Mouse (Mus musculus) intestine, embryonic 15.5 days (tissue): Measurements from ENCODE around the gene Stxbp6. TPM values are rescaled to one million over a fixed set of nuclear protein-coding genes. Genes with fewer than 3 reads are reported as not detected.
A peak's percentile ranks its signal among the peaks of the same experiment; 100 is the strongest.
"Not testable (repeated sequence)": the region's sequence is repeated elsewhere in the genome, so short reads cannot be mapped to it uniquely, and the experiment has no call there.

Experiments
- ATAC-seq: fragments of 200-750 bp; cut with Nextera tagmentation; 2 replicates; pipeline ENCODE4 v1.8.0; 2017; ENCODE audit warnings: moderate TSS enrichment, moderate library complexity
- H3K27ac ChIP-seq: fragments of 300-500 bp; sonication (generic); 2 replicates; pipeline ENCODE4 v1.5.1; 2015; ENCODE audit warnings: mild to moderate bottlenecking, inconsistent platforms
- H3K27me3 ChIP-seq: fragments of 300-500 bp; sonication (generic); replicated peaks from 2 replicates; pipeline ENCODE4 v1.6.1; 2015; ENCODE audit warnings: inconsistent platforms
- H3K36me3 ChIP-seq: fragments of 300-500 bp; sonication (generic); 2 replicates; pipeline ENCODE4 v1.6.1; 2015; ENCODE audit warnings: inconsistent platforms
- H3K4me1 ChIP-seq: fragments of 300-500 bp; sonication (generic); replicated peaks from 2 replicates; pipeline ENCODE4 v1.6.1; 2015; ENCODE audit warnings: inconsistent platforms
- H3K4me2 ChIP-seq: fragments of 300-500 bp; sonication (generic); replicated peaks from 2 replicates; pipeline ENCODE4 v1.6.1; 2015; ENCODE audit warnings: mild to moderate bottlenecking, inconsistent platforms
- H3K4me3 ChIP-seq: fragments of 300-500 bp; sonication (generic); replicated peaks from 2 replicates; pipeline ENCODE4 v1.5.1; 2015; ENCODE audit warnings: inconsistent platforms
- H3K9ac ChIP-seq: fragments of 300-500 bp; sonication (generic); 2 replicates; pipeline ENCODE4 v1.6.1; 2015; ENCODE audit warnings: inconsistent platforms
- H3K9me3 ChIP-seq: fragments of 300-500 bp; sonication (generic); 2 replicates; pipeline ENCODE4 v1.6.1; 2016; ENCODE audit warnings: inconsistent platforms
- WGBS: fragments of 180-500 bp; shearing (Covaris S2); methylation state at CpG from one replicate; pipeline ENCODE4 v1.1.7; 2015; 5-methylcytosine and 5-hydroxymethylcytosine counted together
- polyA plus RNA-seq: library from polyadenylated mRNA; unstranded; fragments of >200 nt; fragmentation: Nextera tagmentation; extraction: Ambion mirVana; gene quantifications from 2 replicates; pipeline ENCODE4 v1.2.1, GENCODE M21; 2015

The Stxbp6 gene
- polyA plus RNA-seq, 1 experiment from 2014 or later, result 18.8 TPM

- Histone ChIP-seq H3K4me2 (no peak overlapping the region), H3K4me3 (no peak overlapping the region), H3K9ac (no peak overlapping the region), H3K4me1 (no peaks in the 10 kb centered on the region), H3K9me3 (no peaks in the 10 kb centered on the region), H3K36me3 (no peaks in the 10 kb centered on the region), H3K27ac (no peak overlapping the region), H3K27me3 (no peaks in the 10 kb centered on the region)
- WGBS, result 88% methylated on average over 5 of the region's 5 CpGs
- no peak for ATAC-seq
Measured at GRCm38 (mm10) chr12:45052860-45053259, 21.6 kb downstream of the Stxbp6 start.

- H3K4me3 ChIP-seq, result no peak overlapping the region
- ATAC-seq, result no peak
- no peaks in the 10 kb centered on the region for H3K27me3 ChIP-seq
Measured at GRCm38 (mm10) chr12:45049894-45050293, 24.6 kb downstream of the Stxbp6 start.

GRCm38 (mm10) chr12:45047711-45048110 is 26.8 kb downstream of the Stxbp6 start:
- H3K27me3 ChIP-seq, H3K4me2 ChIP-seq: not testable (repeated sequence)
- 35% methylated on average over 9 of the region's 9 CpGs for WGBS

More at GRCm38 (mm10) chr12:45049894-45050293, 24.6 kb downstream of the Stxbp6 start:
- no peak overlapping the region for H3K9ac ChIP-seq
- H3K4me2 ChIP-seq, result no peak overlapping the region
- H3K4me1 ChIP-seq, result no peaks in the 10 kb centered on the region
- WGBS, result 79% methylated on average over 9 of the region's 9 CpGs
- no peaks in the 10 kb centered on the region for H3K36me3 ChIP-seq
- no peaks in the 10 kb centered on the region for H3K9me3 ChIP-seq
- no peak overlapping the region for H3K27ac ChIP-seq

GRCm38 (mm10) chr12:45047172-45047571 is 27.3 kb downstream of the Stxbp6 start:
- Histone ChIP-seq H3K9ac (no peak overlapping the region), H3K4me2 (no peak overlapping the region), H3K4me1 (no peaks in the 10 kb centered on the region), H3K4me3 (no peak overlapping the region), H3K27me3 (no peaks in the 10 kb centered on the region), H3K27ac (no peak overlapping the region), H3K36me3 (no peaks in the 10 kb centered on the region), H3K9me3 (no peaks in the 10 kb centered on the region)
- 62% methylated on average over 4 of the region's 4 CpGs for WGBS
- no peak for ATAC-seq

More at GRCm38 (mm10) chr12:45047711-45048110, 26.8 kb downstream of the Stxbp6 start:
- not testable (repeated sequence) for H3K9ac ChIP-seq, H3K4me1 ChIP-seq, H3K4me3 ChIP-seq, ATAC-seq, H3K9me3 ChIP-seq, H3K27ac ChIP-seq, H3K36me3 ChIP-seq

GRCm38 (mm10) chr12:45044581-45044980 is 29.9 kb downstream of the Stxbp6 start:
- Histone ChIP-seq H3K9me3 (no peaks in the 10 kb centered on the region), H3K4me3 (no peak overlapping the region), H3K27me3 (no peaks in the 10 kb centered on the region), H3K27ac (no peak overlapping the region), H3K4me2 (no peak overlapping the region), H3K9ac (no peak overlapping the region), H3K36me3 (no peaks in the 10 kb centered on the region), H3K4me1 (no peaks in the 10 kb centered on the region)
- 34% methylated on average over 1 of the region's 1 CpGs for WGBS
- no peak for ATAC-seq

- Histone ChIP-seq H3K4me1 (peaks cover 2% of the 10 kb centered on the region; the same call in 1 of the 2 replicates), H3K4me2 (no peak overlapping the region), H3K36me3 (no peaks in the 10 kb centered on the region), H3K9ac (no peak overlapping the region), H3K27ac (no peak overlapping the region), H3K4me3 (no peak overlapping the region), H3K9me3 (no peaks in the 10 kb centered on the region), H3K27me3 (no peaks in the 10 kb centered on the region)
- 72% methylated on average over 10 of the region's 10 CpGs for WGBS
- no peak for ATAC-seq
Measured at GRCm38 (mm10) chr12:45042591-45043091, 31.9 kb downstream of the Stxbp6 start.

GRCm38 (mm10) chr12:45037496-45037895 is 37.0 kb downstream of the Stxbp6 start:
- H3K27ac ChIP-seq, result no peak overlapping the region
- H3K4me3 ChIP-seq, result no peak overlapping the region
- H3K4me1 ChIP-seq, result peaks cover 4% of the 10 kb centered on the region; the same call in 1 of the 2 replicates
- no peaks in the 10 kb centered on the region for H3K27me3 ChIP-seq
- 52% methylated on average over 1 of the region's 1 CpGs for WGBS
- no peaks in the 10 kb centered on the region for H3K9me3 ChIP-seq
- no peak overlapping the region for H3K9ac ChIP-seq
- peak; percentile 43; the same call in 1 of the 2 replicates for ATAC-seq
- H3K36me3 ChIP-seq, result no peaks in the 10 kb centered on the region
- H3K4me2 ChIP-seq, result no peak overlapping the region

GRCm38 (mm10) chr12:45037091-45037490 is 37.4 kb downstream of the Stxbp6 start:
- H3K9me3 ChIP-seq, result no peaks in the 10 kb centered on the region
- 27% methylated on average over 4 of the region's 4 CpGs for WGBS
- peak; percentile 65; the same call in 1 of the 2 replicates for ATAC-seq
- H3K4me1 ChIP-seq, result peaks cover 4% of the 10 kb centered on the region; the same call in 1 of the 2 replicates
- H3K4me3 ChIP-seq, result no peak overlapping the region
- H3K36me3 ChIP-seq, result no peaks in the 10 kb centered on the region
- H3K9ac ChIP-seq, result no peak overlapping the region
- H3K27me3 ChIP-seq, result no peaks in the 10 kb centered on the region
- no peak overlapping the region for H3K4me2 ChIP-seq
- H3K27ac ChIP-seq, result no peak overlapping the region

- Histone ChIP-seq H3K4me2 (no peak overlapping the region), H3K9ac (no peak overlapping the region), H3K4me1 (no peaks in the 10 kb centered on the region), H3K4me3 (no peak overlapping the region), H3K27ac (no peak overlapping the region), H3K27me3 (no peaks in the 10 kb centered on the region), H3K36me3 (no peaks in the 10 kb centered on the region), H3K9me3 (no peaks in the 10 kb centered on the region)
- 89% methylated on average over 3 of the region's 3 CpGs for WGBS
- ATAC-seq, result no peak
Measured at GRCm38 (mm10) chr12:45030681-45031080, 43.8 kb downstream of the Stxbp6 start.

- Histone ChIP-seq H3K4me3 (no peak overlapping the region), H3K36me3 (no peaks in the 10 kb centered on the region), H3K27ac (no peak overlapping the region), H3K4me2 (no peak overlapping the region), H3K9me3 (no peaks in the 10 kb centered on the region), H3K4me1 (no peaks in the 10 kb centered on the region), H3K9ac (no peak overlapping the region), H3K27me3 (no peaks in the 10 kb centered on the region)
- no peak for ATAC-seq
- WGBS, result 88% methylated on average over 1 of the region's 1 CpGs
Measured at GRCm38 (mm10) chr12:45026347-45026746, 48.2 kb downstream of the Stxbp6 start.

GRCm38 (mm10) chr12:45020018-45020417 is 54.5 kb downstream of the Stxbp6 start:
- Histone ChIP-seq H3K27me3 (no peaks in the 10 kb centered on the region), H3K36me3 (no peaks in the 10 kb centered on the region), H3K9ac (no peak overlapping the region), H3K4me3 (no peak overlapping the region), H3K9me3 (no peaks in the 10 kb centered on the region), H3K27ac (no peak overlapping the region), H3K4me1 (no peaks in the 10 kb centered on the region), H3K4me2 (no peak overlapping the region)
- WGBS, result 82% methylated on average over 3 of the region's 3 CpGs
- ATAC-seq, result no peak

- no peak for ATAC-seq
- Histone ChIP-seq H3K36me3 (no peaks in the 10 kb centered on the region), H3K4me1 (no peaks in the 10 kb centered on the region), H3K9me3 (no peaks in the 10 kb centered on the region), H3K9ac (no peak overlapping the region), H3K27ac (no peak overlapping the region), H3K4me3 (no peak overlapping the region), H3K4me2 (no peak overlapping the region), H3K27me3 (no peaks in the 10 kb centered on the region)
- WGBS, result 74% methylated on average over 12 of the region's 12 CpGs
Measured at GRCm38 (mm10) chr12:45019059-45019822, 55.3 kb downstream of the Stxbp6 start.
